Mouse (Mus musculus) NIH3T3 (cell line): ENCODE data around the gene Ghr.

Source experiments
- DNase-seq: peaks from one replicate; pipeline ENCODE4 v3.0.0-alpha.2; 2012; ENCODE audit warnings: low read depth

The Ghr gene

DNA sequence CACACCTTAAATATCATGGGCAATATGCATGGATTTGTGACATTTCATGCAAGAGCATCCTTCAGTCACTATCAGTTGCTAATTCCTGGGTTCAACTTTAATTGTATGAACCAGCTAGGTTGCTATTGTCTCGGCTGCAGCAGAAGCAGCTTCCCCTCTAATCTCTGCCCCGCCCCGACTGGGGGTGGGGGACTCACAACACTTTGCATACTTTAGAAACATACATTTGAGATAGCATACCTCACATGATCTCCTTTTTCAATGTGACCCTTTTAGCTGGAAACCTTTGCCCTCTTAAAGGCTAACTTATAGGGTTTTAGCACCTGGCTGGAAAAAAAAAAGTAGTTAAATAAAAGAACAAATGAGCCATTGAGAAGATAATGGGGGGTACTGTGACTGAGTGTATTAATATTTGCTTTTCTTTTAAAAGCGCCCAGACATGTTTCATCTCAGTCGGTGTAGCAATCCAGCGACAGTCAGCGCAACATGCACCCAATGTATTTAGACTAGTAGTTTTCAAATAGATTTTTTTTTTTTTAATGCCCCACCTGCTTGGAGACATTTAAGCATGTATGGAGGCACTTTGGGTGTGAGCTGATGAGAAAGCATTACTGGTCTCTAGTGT is 137.9 kb downstream of the Ghr start:
- DNase-seq: no peak

DNA sequence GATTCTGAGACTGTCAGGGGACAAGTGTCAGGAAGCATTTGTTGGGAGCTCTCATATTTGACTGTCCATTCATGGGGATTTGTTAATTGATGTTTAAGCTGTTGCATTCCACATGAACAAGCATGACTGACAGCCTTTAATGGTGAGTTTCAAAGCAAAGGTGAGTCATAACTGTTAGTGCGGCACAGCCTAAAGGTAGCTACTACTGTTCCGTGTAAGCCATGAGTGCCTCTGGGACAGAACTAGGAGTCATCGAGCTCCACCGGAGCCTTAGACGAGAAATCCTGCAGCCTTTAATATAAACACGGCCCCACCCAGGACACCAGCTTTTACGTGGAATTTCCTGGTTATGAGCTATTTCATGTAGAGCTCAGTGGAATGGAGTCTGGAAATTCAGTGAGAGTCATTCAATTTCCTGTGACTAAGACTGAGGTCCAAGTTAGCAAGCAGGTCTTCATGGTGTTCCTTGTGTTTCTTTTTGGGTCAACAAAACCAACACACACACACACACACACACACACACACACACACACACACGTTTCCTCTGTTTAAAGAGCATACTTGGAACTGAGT is 138.8 kb downstream of the Ghr start:
- no peak for DNase-seq

DNA sequence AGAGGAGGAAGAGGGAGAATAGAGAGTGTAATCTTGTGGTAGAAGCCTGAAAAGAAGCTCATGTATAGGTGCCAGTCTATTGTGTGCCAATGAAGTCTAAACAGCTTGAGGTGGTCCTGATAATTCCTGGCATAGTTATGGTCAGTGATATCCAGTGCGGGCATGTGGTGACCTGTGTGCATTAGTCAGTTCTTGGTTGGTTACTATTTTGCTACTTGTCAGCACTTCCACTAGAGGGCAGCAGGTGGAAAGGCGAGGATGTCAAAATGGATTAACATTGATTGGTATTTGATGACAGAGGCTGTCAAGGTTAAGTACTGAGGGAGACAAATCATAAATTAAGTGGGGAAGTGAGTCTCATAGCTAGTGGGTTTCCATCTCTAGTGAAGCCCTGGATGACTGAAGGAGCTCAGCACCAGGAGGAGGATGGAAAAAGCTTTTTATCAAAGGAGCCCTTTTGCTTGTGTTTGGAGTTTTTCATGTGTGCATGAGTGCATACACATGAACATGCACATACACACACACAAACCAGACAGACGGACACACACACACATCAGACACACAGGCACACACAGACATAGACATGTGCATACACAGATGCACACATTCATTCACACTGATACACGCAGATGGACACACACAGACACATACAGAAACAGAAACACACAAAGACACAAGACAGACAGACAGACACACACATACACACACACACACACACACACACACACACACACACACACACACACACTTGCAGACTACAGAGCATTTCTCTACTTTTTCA is 141.6 kb downstream of the Ghr start:
- peak; percentile 72 for DNase-seq

DNA sequence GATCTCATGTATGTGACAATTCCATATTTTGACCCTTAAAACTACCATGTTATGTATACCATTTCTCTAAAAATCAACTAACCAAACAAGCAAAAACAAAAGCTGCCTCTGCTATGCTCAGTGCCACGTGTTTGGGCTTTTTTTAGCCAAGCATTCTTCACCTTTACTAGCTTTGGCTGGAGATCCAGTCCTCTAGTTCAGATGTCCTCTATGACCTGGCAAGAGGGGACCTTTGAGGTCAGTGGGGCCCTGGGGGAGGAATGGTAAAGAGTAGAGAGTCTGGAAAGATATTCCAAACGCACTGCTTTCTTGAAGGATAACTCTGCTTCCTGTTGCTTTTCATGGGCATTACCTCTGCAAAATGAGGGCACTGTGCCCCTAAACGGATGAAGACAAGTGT is 145.9 kb downstream of the Ghr start:
- DNase-seq: no peak

DNA sequence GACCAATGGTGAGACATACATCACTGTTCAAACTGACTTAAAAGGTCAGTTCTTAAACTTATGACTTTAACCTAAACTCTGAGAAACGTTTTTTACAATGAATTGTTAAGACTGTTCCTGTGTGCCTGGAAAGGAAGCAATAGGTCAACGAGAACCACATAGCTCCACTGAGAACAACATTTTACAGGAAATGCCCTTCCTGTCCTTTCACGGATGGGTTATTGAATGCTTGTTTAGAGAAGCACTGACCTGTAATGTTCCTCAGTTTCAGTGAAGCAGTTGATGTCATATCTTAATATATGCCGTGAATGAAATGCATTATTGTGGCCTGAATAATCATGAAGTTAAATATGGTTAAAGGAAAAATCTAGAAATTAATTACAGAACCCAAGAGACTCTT is 147.7 kb downstream of the Ghr start:
- no peak for DNase-seq

DNA sequence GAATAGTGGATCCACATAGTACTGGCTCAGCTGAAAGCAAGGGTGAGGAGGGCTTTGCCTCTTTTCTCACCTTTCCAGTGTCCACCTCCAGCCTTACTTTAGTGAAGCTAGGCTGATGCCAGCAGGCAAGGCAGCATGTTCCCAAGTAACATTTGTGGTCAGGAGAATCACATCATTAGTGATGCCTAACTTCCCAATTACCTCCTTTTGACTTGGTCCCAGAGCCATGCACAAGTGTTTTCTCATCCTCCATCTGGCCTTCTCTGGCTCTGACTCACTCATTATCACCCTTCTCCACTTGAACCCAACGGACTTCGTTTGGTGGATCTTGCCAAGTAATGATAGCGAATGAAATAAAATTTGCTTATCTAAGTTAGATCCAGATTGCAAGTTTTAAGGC is 148.8 kb downstream of the Ghr start:
- DNase-seq: no peak

DNA sequence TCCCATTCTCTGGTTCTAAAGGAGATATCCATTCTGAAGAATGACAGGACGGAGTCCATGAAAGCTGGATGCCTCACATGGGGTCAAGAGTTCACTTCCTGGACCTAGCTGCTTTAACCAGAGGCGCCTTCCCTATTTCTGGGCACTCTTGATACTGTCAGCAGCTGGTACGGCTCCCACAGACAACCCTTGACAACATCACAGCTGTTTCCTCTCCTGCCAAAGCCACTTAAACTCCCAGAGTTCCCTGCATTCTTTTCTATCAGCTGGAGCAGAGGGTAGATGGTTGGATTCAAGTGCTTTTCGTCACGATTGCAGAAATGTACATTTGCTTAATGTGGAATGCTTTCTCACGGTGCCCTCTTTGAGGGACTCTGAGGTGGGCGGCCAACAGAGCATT is 150.0 kb downstream of the Ghr start:
- DNase-seq: no peak

DNA sequence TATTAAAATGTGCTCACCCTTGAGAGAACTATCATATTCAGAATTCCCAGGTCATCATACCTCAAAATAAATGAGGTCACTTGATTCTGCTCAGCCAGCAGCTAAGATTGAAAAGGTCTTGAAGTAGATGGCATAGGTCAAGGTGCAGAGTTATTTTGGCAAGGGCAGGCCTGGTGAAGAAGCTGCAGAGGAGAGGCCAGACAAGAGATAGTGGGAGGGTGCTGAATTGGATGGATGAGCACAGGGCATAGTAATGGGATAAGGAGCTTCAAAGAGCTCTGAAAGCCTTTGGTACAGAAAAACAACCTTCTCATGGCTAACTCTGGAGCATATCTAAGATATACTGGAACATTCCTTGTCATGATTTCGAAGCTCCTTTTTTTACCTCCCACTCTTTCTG is 150.5 kb downstream of the Ghr start:
- no peak for DNase-seq

DNA sequence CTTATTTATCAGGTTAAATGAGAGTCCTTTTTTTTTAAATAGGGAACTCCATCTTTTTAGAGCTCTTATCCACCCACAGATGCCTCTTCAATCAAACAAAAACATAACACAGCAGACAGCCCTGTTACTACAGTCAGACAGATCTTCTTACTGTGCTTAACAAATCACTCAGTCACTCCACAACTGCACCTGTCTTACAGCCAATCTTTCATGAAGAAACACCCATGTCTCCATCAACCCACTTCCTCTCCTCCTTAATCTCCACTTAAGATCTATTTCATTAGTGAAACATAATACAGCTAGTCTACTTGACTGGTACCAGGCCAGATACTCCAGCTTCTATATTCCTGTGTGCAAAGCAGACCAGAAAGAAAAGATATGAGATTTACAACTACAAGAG is 153.9 kb downstream of the Ghr start:
- DNase-seq: no peak

DNA sequence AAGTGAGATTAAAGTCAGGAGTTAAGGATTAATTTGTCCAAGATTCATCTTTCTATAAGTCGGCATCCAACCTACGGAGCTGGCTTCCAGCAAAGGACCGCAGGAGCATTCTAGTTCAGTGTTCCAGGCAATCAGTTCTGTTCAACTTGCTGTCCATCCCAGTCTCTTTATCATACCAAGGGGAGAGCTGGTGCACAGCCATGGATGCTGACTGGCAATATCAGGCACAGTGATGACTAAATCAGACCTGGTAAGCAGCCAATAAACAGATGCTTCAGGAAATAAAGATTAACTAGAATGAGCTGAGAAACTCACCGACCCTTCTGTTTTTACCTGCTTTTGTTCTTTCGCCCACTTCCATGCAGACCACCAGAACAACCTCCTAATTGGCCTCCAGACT is 154.3 kb downstream of the Ghr start:
- DNase-seq: peak; percentile 68

DNA sequence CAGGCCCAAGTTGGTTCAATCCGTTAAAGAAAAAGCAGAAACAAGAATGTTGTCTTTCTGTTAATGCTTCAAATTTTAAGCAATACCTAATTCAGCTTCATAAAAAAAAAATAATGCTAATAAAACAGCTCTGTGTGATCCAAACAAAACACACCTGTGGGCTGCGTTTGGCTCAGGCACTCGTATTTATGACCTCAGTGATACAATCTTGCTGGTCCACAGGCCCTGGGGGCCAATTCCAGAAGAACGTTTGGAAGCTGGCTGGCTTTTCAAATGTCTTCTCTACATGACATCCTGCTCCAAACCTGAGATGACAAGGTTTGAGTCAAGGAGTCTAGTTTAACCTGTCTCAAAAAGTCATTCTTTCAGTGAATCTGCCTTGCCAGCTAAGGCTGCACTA is 156.9 kb downstream of the Ghr start:
- no peak for DNase-seq

DNA sequence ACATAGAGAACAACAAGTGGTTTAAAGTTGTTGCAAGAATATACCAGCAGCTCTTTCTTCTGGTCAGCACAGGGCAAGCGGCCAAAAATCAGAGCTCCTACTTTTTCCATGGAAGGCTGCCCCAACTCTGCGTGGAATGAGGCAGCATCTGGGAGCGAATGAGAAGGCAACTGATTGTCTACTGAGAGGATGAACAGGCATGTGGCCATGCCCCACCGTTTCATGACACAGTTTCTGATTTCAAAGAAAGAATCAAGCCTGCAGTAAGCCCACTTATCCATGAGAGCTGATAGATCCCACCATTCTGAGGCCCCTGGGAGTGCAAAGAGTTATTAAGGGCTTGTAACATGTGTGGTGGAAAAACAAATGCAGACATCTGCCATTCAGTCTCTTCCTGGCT is 160.1 kb downstream of the Ghr start:
- peak; percentile 53 for DNase-seq

DNA sequence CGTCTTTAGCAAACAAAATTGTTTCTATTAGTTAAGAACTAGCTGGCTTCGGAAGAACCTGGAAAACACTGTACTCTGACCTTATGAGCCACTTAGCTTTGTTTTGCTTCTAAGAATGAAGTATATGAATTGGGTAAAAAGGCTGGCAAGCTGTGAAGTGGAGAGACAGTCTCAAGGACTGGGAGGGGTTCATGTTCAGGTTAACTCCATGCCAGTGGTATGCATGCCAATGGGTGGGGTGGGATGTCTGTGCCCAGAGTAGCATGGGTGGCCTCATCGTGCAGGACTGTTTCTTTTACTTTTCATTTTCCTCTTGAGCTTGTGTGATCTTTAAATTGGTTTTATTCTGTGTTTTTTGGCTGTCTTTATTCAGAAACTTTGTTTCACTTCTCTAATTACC is 165.6 kb downstream of the Ghr start:
- DNase-seq: no peak

DNA sequence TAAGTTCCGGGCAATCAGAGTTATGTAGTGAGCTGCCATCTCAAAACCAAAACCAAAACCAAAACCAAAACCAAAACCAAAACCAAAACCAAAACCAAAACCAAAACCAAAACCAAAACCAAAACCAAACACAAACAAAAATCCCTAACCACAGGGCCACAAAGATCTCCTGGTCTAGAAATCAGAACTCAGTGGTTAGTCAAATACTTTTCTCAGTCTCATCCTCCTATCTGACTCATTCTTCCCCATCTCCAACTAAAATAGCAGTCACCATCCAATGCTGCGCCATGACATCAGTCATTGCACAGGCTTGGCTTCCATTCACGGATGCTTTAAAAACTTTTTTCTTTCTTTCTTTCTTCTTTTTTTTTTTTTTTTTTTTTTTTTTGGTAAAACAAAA is 170.2 kb downstream of the Ghr start:
- no peak for DNase-seq

DNA sequence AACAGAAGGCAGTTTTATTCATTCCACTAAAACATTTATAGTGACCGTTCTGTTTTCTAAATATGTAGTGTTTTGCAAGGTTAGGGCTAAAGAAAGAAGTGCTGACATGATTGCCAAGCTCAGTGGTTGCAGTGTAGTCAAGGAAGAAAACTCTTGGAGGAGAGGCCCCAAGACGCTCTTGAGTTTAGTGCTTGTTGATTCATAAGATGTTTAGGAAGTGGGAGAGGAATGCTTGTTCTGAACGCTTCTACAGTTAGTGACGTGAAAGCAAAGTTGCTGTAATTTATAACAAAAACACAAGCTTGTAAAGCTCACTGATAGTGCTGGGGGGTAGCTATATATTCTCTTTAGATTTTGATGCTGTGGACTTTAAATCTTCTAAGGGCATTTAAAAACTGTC is 174.8 kb downstream of the Ghr start:
- DNase-seq: no peak

DNA sequence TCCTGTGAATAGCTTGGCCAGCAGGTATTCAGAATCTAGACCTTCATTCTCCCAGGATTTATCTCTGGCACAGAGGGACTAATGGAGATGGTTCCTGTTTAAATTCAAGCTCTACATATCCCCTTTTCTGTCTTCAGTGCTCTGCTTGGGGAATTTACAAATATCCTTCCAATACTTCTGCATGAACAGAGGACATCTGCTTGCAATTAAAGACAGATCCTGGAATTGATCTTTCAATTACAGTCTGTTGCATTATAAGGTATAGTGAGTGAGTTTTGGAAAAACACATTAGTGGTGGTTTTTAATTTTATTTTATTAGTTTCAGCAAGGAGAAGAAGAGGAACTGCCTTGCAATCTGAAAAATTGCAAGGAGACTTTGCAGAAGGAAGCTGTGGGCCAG is 184.1 kb downstream of the Ghr start:
- DNase-seq: no peak

DNA sequence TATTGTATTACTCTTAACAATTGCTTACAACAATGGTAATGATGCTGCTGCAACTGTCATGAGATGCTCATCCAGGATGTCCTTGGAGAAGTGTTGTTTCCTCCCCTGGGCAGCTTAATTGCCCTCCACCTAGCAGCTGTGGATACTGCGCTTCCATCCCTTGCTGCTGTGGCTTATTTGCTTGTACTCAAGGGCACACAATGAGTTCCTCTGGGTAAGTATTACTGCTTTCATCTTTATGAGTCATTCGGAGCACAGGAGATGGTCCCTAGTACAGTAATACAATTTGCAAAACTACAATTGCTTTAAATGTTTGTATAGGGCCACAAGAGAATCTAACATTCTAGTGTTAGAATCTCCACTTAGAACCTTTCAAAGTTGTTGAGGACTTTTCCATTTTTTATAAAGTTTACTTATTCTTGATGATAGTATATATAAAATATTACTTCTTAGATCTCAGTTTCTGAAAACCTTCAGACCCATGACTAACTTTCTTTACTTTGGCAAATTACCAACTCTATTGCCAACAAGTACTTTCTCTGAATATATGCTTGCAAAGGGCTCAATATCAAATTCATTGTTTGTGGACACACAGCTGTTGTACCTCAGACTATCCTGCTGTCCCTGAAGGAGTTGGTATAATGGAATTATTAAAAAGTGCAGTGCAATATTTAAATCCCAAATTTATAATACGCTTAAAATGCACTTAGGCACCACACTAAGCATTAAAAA is 185.8 kb downstream of the Ghr start:
- peak; percentile 53 for DNase-seq

DNA sequence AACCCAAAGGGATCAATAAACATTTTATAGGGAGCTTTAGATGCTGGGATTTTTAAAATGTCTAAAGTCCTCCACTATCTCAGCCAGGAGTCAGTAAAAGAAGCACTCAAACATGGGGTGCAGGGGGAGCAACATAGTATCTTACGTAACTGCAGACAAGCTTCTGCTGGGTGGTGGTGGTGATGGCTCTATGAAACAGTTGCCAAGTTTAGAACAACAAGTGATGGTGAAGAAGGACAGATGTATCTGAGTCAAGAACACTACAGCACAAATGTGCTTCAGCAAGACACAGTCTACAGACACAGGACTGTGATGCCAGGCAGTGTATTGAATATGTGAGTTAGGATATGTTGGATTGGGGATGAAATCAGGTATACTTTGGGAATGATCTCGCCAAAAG is 187.1 kb downstream of the Ghr start:
- no peak for DNase-seq

DNA sequence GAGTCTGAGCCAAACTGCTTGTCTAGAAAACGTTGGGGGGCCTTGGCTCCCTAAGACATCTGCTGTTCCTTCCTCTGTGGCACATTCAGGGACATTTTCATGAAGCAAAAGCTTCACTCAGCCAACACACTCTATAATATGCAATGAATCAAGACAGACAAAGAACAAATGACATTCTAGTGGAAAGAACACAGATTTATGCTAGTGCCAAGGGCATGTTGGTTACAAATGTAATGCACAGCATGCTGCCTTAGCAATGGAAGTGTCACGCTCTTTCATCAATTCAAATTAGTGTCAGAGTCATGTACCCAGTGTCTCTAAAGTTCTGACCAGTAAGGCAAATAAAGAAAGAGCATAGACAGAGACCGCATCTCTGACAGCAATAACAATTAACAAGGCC is 187.6 kb downstream of the Ghr start:
- no peak for DNase-seq

DNA sequence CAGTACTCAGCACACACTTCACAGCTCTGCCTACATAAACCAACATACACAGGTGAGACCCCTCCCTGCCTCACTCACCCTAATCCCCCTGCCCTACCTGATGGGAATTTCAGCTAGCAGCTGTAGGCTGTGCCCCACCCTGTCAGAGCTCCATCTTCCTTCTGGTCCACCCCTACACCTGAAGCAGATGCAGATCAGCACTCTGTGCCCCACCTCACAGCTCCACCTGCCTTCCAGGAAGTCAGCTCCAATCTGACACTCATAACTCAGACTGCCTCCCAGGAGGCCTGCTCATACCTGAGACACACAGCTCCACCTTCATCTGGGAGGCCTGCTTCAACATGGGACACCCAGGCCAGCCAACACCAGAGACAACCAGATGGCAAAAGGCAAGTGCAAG is 192.6 kb downstream of the Ghr start:
- DNase-seq: no peak

DNA sequence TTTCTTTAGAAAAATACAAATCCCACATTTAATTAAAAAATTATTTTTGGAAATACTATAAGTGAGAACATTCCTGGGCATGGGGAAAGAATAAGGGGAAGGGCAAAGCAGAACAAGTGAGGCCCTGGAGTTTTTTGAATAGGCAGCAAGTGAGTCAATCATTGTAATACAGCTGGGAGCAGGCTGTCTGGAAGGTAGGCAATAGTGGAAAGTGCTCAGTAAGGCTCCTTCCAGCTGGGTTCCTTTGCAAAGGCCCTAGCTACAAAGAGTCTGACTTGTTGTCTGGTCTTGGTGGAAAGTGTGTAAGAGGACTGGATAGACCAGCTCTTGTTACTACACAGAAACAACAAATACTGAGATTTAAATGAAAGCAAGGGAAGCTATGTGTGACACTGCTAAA is 194.3 kb downstream of the Ghr start:
- DNase-seq: peak; percentile 34

DNA sequence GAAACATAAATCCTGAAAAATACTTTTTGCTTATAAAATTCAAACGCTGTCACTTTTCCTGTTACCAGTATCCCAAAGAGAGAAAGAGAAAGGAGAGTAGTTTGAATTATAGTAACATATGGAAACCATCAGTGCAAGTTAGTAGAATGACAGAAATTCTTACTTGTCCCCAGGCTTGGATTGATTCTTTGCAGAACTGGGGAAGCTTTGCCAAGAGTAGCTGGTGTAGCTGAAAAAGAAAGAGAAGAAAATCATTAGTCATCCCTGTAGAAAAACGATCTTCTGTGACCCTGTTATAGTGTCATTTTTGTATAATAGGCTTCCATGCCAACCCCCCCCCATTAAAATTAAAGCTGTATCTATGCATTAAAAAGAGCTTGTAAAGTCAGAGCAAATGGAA is 194.8 kb downstream of the Ghr start:
- DNase-seq: peak; percentile 30

DNA sequence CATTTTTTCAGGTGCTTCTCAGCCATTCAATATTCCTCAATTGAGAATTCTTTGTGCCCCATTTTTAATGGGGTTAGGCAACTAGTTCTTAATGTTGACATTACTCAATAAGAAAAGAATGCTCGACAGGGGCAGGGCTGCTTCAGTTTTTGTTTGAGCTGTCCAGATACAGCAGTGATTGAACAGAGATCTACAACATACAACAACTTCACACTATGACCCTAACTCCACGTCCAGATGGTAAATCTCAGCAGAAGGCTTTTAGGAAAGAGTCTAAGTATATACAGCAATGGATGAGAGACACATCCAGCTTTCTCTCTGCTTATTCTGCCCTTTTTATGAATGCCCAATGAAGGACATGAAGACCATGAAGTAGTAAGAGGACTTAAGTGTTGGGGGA is 199.5 kb downstream of the Ghr start:
- DNase-seq: peak; percentile 18
